Mouse (Mus musculus) lung, embryonic 15.5 days (tissue): ENCODE measurements around the gene Eef1a1. TPM values are rescaled to one million over a fixed set of nuclear protein-coding genes. Genes with fewer than 3 reads are reported as not detected.

Experiments
- ATAC-seq: fragments of 200-750 bp; cut with Nextera tagmentation; 2 replicates; pipeline ENCODE4 v1.8.0; 2017; ENCODE audit warnings: moderate number of reproducible peaks, borderline replicate concordance; ENCODE audit not compliant: low FRiP score, low TSS enrichment; ENCODE audit errors: extremely low read depth
- H3K27ac ChIP-seq: fragments of 300-500 bp; sonication (generic); 2 replicates; pipeline ENCODE4 v1.5.1; 2015; ENCODE audit warnings: moderate library complexity, mild to moderate bottlenecking, inconsistent platforms
- H3K27me3 ChIP-seq: fragments of 300-500 bp; sonication (generic); 2 replicates; pipeline ENCODE4 v1.6.1; 2015; ENCODE audit warnings: inconsistent platforms
- H3K36me3 ChIP-seq: fragments of 300-500 bp; sonication (generic); 2 replicates; pipeline ENCODE4 v1.6.1; 2015; ENCODE audit warnings: inconsistent platforms
- H3K4me1 ChIP-seq: fragments of 300-500 bp; sonication (generic); 2 replicates; pipeline ENCODE4 v1.6.1; 2015; ENCODE audit warnings: inconsistent platforms
- H3K4me2 ChIP-seq: fragments of 300-500 bp; sonication (generic); 2 replicates; pipeline ENCODE4 v1.6.1; 2015; ENCODE audit warnings: inconsistent platforms, mild to moderate bottlenecking, moderate library complexity
- H3K4me3 ChIP-seq: fragments of 300-500 bp; sonication (generic); 2 replicates; pipeline ENCODE4 v1.5.1; 2015; ENCODE audit warnings: mild to moderate bottlenecking, inconsistent platforms
- H3K9ac ChIP-seq: fragments of 300-500 bp; sonication (generic); 2 replicates; pipeline ENCODE4 v1.6.1; 2015; ENCODE audit warnings: inconsistent platforms
- H3K9me3 ChIP-seq: fragments of 300-500 bp; sonication (generic); 2 replicates; pipeline ENCODE4 v1.6.1; 2016; ENCODE audit warnings: inconsistent platforms
- WGBS: fragments of 180-500 bp; shearing (Covaris S2); methylation state at CpG from one replicate; pipeline ENCODE4 v1.1.7; 2015; 5-methylcytosine and 5-hydroxymethylcytosine counted together
- microRNA-seq: library from miRNA; unstranded; fragments of <30 nt; microRNA quantifications from one replicate; pipeline ENCODE4, GENCODE M21; 2016
- polyA plus RNA-seq: library from polyadenylated mRNA; unstranded; fragments of >200 nt; fragmentation: Nextera tagmentation; extraction: Ambion mirVana; gene quantifications from 2 replicates; pipeline ENCODE4 v1.2.1, GENCODE M21; 2015

Eef1a1 gene
- polyA plus RNA-seq, 1 experiment from 2014 or later = 4,632 TPM

DNA sequence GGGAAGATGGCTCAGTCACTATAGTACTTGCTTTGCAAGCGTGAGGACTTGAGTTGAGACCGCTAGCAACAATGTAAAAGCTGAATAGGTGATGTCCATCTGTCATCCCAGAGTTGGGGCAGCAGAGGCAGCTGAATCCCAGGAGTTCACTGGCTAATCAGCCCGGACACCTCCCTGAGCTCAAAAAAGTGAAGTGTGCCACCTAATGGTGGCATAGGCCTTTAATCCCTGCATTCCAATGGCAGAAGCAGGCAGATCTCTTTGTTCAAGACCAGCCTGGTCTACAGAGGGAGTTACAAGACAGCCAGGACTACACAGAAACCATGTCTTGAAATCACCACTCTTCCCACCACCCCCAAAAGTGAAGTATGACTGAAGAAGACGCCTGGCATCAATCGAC, 56.5 kb downstream of the Eef1a1 start:
- 90% methylated on average over 5 of the region's 5 CpGs for WGBS
- H3K27ac ChIP-seq = no peak overlapping the region
- H3K36me3 ChIP-seq = no peaks in the 10 kb centered on the region
- no peak overlapping the region for H3K4me2 ChIP-seq
- no peak for ATAC-seq
- peaks cover 5% of the 10 kb centered on the region; the same call in 1 of the 2 replicates for H3K4me1 ChIP-seq
- no peaks in the 10 kb centered on the region for H3K9me3 ChIP-seq
- no peaks in the 10 kb centered on the region for H3K27me3 ChIP-seq
- H3K4me3 ChIP-seq = no peak overlapping the region
- H3K9ac ChIP-seq = no peak overlapping the region

GRCm38 (mm10) chr9:78430486-78430885, 58.5 kb downstream of the Eef1a1 start:
- Histone ChIP-seq H3K4me1 (peaks cover 5% of the 10 kb centered on the region; the same call in 1 of the 2 replicates), H3K27ac (no peak overlapping the region), H3K36me3 (no peaks in the 10 kb centered on the region), H3K27me3 (no peaks in the 10 kb centered on the region), H3K9ac (no peak overlapping the region), H3K4me3 (no peak overlapping the region), H3K9me3 (no peaks in the 10 kb centered on the region), H3K4me2 (no peak overlapping the region)
- WGBS = 66% methylated on average over 6 of the region's 6 CpGs
- no peak for ATAC-seq

DNA sequence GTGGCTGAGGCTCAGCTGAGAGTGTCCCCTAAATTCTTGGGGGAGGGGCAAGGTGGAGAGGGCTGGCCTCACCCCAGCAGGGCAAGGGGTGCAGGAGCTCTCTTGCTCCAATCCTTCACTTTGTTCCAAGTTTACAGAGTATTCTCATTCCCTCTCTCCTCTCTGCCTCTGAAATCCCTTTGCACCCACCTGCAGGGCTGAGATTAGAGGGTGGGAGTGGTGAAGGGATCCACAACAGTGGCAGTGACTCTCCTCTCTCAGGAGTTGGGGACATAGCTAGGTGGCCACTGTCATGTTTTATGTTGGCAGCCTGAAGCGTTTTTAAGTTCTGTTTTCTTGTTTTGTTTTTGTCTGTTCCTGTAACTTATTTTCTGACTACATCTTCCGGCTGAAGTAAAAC, 59.4 kb downstream of the Eef1a1 start:
- H3K9me3 ChIP-seq = no peaks in the 10 kb centered on the region
- ATAC-seq = no peak
- no peak overlapping the region for H3K9ac ChIP-seq
- peaks cover 5% of the 10 kb centered on the region; the same call in 1 of the 2 replicates for H3K4me1 ChIP-seq
- H3K4me2 ChIP-seq = no peak overlapping the region
- no peaks in the 10 kb centered on the region for H3K27me3 ChIP-seq
- no peaks in the 10 kb centered on the region for H3K36me3 ChIP-seq
- H3K27ac ChIP-seq = no peak overlapping the region
- whole genome bisulfite sequencing = 51% methylated on average over 2 of the region's 2 CpGs
- H3K4me3 ChIP-seq = no peak overlapping the region

DNA sequence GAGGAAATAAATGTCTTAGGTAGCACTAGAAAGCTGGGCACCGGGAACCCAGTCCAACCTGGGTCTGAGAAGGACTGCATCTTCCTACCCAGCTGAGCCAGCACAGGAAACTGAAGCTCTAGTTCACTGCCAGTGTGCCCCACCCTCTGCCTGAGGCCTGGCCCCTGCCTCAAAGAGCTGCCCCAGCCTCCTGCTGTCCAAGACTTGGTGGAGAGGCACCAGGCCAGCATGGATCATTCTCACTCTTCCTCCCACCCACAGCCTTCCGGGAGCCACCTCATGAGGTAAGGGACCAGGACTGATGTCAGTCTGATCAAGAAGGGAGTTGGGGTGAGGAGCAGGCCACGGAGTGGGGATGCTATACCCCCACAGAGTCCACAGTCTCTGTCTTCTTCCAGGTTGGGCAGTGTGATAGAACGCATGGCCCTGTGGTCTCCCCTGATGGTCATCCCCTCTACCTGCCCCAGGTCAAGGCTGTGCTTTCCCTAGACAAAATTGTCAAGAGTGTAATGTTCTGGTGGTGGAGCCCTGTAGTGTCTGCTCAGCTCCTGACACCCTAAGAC, 60.0 kb downstream of the Eef1a1 start:
- Histone ChIP-seq H3K4me3 (no peak overlapping the region), H3K9ac (no peak overlapping the region), H3K4me2 (no peak overlapping the region), H3K9me3 (no peaks in the 10 kb centered on the region), H3K36me3 (no peaks in the 10 kb centered on the region), H3K27me3 (no peaks in the 10 kb centered on the region), H3K27ac (no peak overlapping the region), H3K4me1 (peaks cover 5% of the 10 kb centered on the region; the same call in 1 of the 2 replicates)
- 85% methylated on average over 4 of the region's 4 CpGs for WGBS
- 0 out of 2 replicates have a peak, but pooled peaks have one; percentile 42 for ATAC-seq

Small RNA genes within 50 kb of the gene (microRNA-seq; reads per million reads assigned to microRNA genes)
- not detected for gene Gm26377

Other genes with a start within 250 kb of the Eef1a1 start
- gene Gm3776, start 232.0 kb downstream of the Eef1a1 start, polyA plus RNA-seq = not detected in 2 replicates
- gene Gm10639, start 199.2 kb downstream of the Eef1a1 start, polyA plus RNA-seq = not detected in 2 replicates
- gene Omt2a, start 174.4 kb downstream of the Eef1a1 start, polyA plus RNA-seq = not detected in 2 replicates
- not detected in 2 replicates for gene Omt2b, start 161.6 kb downstream of the Eef1a1 start, polyA plus RNA-seq
- gene Gsta2, start 133.4 kb downstream of the Eef1a1 start, polyA plus RNA-seq = 0.79 and 1.1 TPM in 2 replicates
- gene Dppa5a, start 121.0 kb downstream of the Eef1a1 start, polyA plus RNA-seq = not detected in 2 replicates
- 2.9 and 3.0 TPM in 2 replicates for gene Ooep, start 110.4 kb downstream of the Eef1a1 start, polyA plus RNA-seq
- 0.16 and 0.17 TPM in 2 replicates for gene Ddx43, start 93.4 kb downstream of the Eef1a1 start, polyA plus RNA-seq
- 2.6 and 3.0 TPM in 2 replicates for gene Cgas, start 45.9 kb downstream of the Eef1a1 start, polyA plus RNA-seq
- gene Mto1, start 40.9 kb downstream of the Eef1a1 start, polyA plus RNA-seq = 21.0 and 24.3 TPM in 2 replicates
- gene Gm17324, start 40.4 kb downstream of the Eef1a1 start, polyA plus RNA-seq = 0.56 and 0.94 TPM in 2 replicates
- gene Slc17a5, start 98.9 kb upstream of the Eef1a1 start, polyA plus RNA-seq = 13.3 and 13.7 TPM in 2 replicates
- 9.8 and 10.8 TPM in 2 replicates for gene Cd109, start 126.4 kb upstream of the Eef1a1 start, polyA plus RNA-seq